Mouse (Mus musculus): Measurements from ENCODE around the gene Aar2. TPM values are rescaled to one million over a fixed set of nuclear protein-coding genes. Genes with fewer than 3 reads are reported as not detected.
A peak's percentile ranks its signal among the peaks of the same experiment; 100 is the strongest.
"Not testable (repeated sequence)": the region's sequence is repeated elsewhere in the genome, so short reads cannot be mapped to it uniquely, and the experiment has no call there.

Aar2 gene
- polyA plus RNA-seq (2015; fragmentation: Nextera tagmentation; extraction: Ambion mirVana): 20.0 and 24.2 TPM in 2 replicates

DNA sequence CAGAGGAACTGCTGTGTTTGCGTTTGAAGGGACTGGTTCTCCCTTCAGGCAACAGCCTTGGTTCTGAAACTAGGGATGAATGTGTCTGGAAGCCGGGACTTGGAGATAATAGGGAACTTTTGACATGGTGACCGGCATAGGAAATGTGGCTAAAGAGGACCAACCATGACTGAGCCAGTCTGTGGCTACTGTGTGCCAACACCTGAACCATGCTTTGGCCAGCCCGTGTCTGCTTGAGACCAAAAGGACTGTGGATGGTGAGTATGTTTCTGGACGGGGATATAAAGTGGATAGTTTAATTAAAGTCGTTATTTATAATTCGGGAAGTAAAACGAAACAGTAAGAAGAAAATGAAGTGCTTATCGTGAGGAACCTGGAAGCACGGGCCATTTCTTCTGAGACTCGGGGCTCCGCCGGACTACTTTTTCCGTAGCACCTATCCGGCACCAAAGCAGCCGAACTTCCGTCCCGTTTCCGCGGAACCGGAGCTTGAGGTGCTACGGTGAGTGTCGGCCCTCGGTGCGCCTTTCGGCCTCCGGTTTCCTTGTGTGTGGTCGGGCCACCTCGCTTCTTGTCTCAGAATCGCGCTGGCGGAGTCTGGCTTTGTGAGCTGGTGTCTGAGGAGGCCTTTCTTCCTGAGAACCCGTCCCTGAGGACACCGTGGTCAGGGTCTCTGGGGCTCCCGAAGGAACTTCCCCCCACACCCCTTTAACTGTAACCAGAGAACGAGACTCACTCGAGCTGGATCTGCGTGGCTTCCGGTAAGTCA, at the start of gene Aar2:
Gene Aar2 (plus strand): TSS at position 462 of the 769 bp plus-strand sequence.
- Histone ChIP-seq H3K4me1 (replicated peaks) (peaks cover 19% of the 10 kb centered on the region), H3K9ac (peak within 1 kb of the TSS; percentile 92), H3K36me3 (peaks cover 12% of the 10 kb centered on the region), H3K27me3 (no peaks in the 10 kb centered on the region), H3K4me3 (peak within 1 kb of the TSS; percentile 90), H3K9me3 (replicated peaks) (no peaks in the 10 kb centered on the region), H3K4me2 (peak within 1 kb of the TSS; percentile 74), H3K27ac (peak within 1 kb of the TSS; percentile 72)
- 5% methylated on average over 39 of the region's 39 CpGs for WGBS
- ATAC-seq (replicated peaks; ENCODE audit: insufficient number of reproducible peaks, insufficient read depth, low FRiP score, low read depth): no peak

DNA sequence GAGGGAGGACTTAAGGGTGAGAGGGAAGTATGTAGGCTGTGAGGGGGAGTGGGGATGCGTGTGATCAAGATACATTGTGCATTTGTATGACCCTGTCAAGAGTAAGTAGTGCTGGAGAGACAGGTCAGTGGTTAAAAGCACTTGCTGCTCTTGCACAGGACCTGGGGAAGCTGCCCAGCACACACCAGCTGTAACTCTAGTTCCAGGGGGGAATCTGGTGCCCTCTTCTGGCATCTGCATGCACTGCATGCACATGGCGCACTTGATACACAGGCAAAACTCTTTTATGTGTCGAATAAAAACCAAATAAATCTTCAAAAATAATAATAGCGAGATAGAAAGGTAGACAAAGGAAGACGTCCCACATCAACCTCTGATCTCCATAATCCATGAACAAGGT, 49.5 kb upstream of the Aar2 start:
- Histone ChIP-seq H3K36me3 (no peaks in the 10 kb centered on the region), H3K9me3 (replicated peaks) (no peaks in the 10 kb centered on the region), H3K4me2 (no peak overlapping the region), H3K4me1 (replicated peaks) (no peaks in the 10 kb centered on the region), H3K27ac (no peak overlapping the region), H3K4me3 (no peak overlapping the region), H3K9ac (no peak overlapping the region), H3K27me3 (no peaks in the 10 kb centered on the region)
- no peak; the same call in 1 of the 2 replicates for ATAC-seq (replicated peaks; ENCODE audit: insufficient number of reproducible peaks, insufficient read depth, low FRiP score, low read depth)
- 54% methylated on average over 5 of the region's 5 CpGs for WGBS

DNA sequence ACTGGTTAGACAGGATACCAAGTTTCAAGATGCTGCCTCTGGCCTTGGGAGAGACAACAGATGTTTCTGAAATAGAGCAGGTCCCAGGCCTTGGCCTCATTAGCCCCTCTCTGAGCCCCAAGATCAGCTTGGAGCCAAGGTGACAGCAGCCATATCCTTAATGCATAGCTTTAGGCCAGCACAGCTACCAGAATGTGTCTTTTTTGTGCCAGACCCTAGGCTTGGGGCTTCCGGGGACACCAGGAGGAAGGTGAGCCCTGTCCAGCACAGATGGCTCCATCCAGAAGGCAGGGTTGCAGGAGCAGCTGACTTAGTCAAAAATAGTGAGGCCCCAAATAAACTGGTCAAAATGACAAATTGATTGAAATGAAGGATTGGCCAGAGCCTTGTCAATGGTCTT, 46.4 kb upstream of the Aar2 start:
- ATAC-seq (replicated peaks; ENCODE audit: insufficient number of reproducible peaks, insufficient read depth, low FRiP score, low read depth): no peak
- WGBS: 83% methylated on average over 1 of the region's 1 CpGs

DNA sequence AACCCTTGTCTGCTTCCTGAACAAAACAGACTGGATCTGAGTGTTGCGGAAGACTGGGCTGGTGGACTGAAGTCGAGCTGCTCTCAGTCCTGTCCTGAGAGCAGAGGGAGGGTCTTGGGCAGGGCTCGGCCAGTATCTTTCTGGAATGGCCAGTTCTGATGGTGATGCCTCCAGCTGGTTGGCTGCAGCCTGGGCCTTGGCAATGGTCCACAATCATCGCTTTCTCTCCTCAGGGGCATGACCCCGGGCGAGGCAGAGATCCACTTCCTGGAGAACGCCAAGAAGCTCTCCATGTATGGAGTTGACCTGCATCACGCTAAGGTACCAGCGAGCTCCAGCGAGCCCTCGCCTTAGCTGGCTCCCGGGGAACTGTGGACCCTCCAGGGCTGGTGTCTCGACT, 41.9 kb upstream of the Aar2 start:
- H3K36me3 ChIP-seq: no peaks in the 10 kb centered on the region
- no peak overlapping the region for H3K9ac ChIP-seq
- H3K4me2 ChIP-seq: no peak overlapping the region
- H3K4me1 ChIP-seq (replicated peaks): no peaks in the 10 kb centered on the region
- no peaks in the 10 kb centered on the region for H3K27me3 ChIP-seq
- no peak for ATAC-seq (replicated peaks; ENCODE audit: insufficient number of reproducible peaks, insufficient read depth, low FRiP score, low read depth)
- 71% methylated on average over 13 of the region's 13 CpGs for WGBS
- H3K4me3 ChIP-seq: no peak overlapping the region
- H3K9me3 ChIP-seq (replicated peaks): no peaks in the 10 kb centered on the region
- H3K27ac ChIP-seq: no peak overlapping the region

More for the DNA sequence above, 46.4 kb upstream of the Aar2 start:
- Histone ChIP-seq H3K4me1 (replicated peaks) (no peaks in the 10 kb centered on the region), H3K27ac (no peak overlapping the region), H3K4me3 (no peak overlapping the region), H3K9ac (no peak overlapping the region), H3K9me3 (replicated peaks) (no peaks in the 10 kb centered on the region), H3K27me3 (no peaks in the 10 kb centered on the region), H3K4me2 (no peak overlapping the region), H3K36me3 (no peaks in the 10 kb centered on the region)

DNA sequence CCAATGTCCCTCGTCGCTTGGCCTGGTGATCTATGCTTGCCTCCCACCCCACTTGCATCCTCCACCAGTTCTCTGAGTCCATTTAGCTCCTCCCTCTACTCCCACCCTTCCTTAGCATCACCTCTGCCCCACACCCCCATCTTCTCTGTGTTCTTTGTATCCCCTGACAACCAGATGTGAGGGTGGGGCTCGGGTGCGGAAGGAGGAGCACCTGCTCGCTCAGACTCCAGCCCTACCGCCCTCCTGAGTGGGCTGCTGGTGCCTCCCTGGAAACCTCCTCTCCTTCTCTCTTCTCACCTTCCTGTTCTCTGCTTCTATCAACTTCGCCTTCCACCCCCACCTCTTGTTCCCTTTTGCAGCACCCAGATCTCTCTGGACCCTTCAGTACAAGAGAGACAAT, 35.4 kb upstream of the Aar2 start:
- no peak overlapping the region for H3K27ac ChIP-seq
- no peaks in the 10 kb centered on the region for H3K36me3 ChIP-seq
- no peaks in the 10 kb centered on the region for H3K9me3 ChIP-seq (replicated peaks)
- no peak overlapping the region for H3K9ac ChIP-seq
- no peak overlapping the region for H3K4me3 ChIP-seq
- H3K4me2 ChIP-seq: no peak overlapping the region
- 83% methylated on average over 7 of the region's 7 CpGs for whole genome bisulfite sequencing
- no peaks in the 10 kb centered on the region for H3K4me1 ChIP-seq (replicated peaks)
- ATAC-seq (replicated peaks; ENCODE audit: insufficient number of reproducible peaks, insufficient read depth, low FRiP score, low read depth): no peak
- no peaks in the 10 kb centered on the region for H3K27me3 ChIP-seq

DNA sequence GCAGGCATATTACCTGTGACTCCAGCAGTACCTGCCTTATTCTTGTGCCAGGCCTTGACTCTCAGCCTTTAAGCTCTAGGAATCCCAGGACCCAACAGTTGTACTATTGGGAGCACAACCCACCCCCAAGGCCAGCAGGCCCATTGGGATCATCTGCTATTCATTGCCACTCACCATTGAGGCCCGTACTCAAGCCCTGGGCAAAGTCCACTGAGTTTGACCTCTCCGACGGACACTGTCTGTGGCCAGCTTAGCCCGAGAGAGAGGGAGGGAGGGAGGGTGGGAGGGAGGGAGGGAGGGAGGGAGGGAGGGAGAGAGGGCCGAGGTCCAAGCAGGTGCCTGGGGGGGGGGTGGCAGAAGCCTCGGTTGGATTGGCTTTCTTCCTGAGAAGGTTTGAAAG, 34.8 kb upstream of the Aar2 start:
- no peaks in the 10 kb centered on the region for H3K9me3 ChIP-seq (replicated peaks)
- no peaks in the 10 kb centered on the region for H3K27me3 ChIP-seq
- no peak overlapping the region for H3K4me3 ChIP-seq
- no peaks in the 10 kb centered on the region for H3K4me1 ChIP-seq (replicated peaks)
- no peak for ATAC-seq (replicated peaks; ENCODE audit: insufficient number of reproducible peaks, insufficient read depth, low FRiP score, low read depth)
- WGBS: 63% methylated on average over 4 of the region's 6 CpGs
- no peak overlapping the region for H3K27ac ChIP-seq
- no peak overlapping the region for H3K4me2 ChIP-seq
- no peaks in the 10 kb centered on the region for H3K36me3 ChIP-seq
- no peak overlapping the region for H3K9ac ChIP-seq

DNA sequence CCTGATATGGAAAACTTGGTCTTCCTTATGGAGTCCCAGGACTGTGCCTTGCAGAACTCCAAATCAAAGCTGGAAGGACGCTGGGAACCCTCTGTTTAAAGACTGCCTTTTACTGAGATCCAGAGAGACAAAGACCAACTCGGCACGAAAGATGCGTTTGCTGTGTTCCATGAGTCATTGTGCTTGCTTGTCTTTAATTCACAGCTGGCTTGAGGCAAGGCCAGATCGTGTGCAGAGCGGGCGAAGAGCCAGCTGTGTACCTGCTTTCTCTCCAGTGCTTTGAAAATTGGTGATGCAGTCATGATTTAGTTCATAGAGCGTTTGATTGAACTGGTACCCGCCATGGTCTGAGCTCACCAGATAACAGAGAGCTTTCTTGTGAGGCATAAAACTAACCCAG, 32.3 kb upstream of the Aar2 start:
- Histone ChIP-seq H3K9ac (no peak overlapping the region), H3K4me3 (no peak overlapping the region), H3K27ac (no peak overlapping the region), H3K9me3 (replicated peaks) (no peaks in the 10 kb centered on the region), H3K4me2 (no peak overlapping the region), H3K4me1 (replicated peaks) (no peaks in the 10 kb centered on the region), H3K27me3 (no peaks in the 10 kb centered on the region), H3K36me3 (no peaks in the 10 kb centered on the region)
- no peak for ATAC-seq (replicated peaks; ENCODE audit: insufficient number of reproducible peaks, insufficient read depth, low FRiP score, low read depth)
- whole genome bisulfite sequencing: 82% methylated on average over 9 of the region's 9 CpGs

DNA sequence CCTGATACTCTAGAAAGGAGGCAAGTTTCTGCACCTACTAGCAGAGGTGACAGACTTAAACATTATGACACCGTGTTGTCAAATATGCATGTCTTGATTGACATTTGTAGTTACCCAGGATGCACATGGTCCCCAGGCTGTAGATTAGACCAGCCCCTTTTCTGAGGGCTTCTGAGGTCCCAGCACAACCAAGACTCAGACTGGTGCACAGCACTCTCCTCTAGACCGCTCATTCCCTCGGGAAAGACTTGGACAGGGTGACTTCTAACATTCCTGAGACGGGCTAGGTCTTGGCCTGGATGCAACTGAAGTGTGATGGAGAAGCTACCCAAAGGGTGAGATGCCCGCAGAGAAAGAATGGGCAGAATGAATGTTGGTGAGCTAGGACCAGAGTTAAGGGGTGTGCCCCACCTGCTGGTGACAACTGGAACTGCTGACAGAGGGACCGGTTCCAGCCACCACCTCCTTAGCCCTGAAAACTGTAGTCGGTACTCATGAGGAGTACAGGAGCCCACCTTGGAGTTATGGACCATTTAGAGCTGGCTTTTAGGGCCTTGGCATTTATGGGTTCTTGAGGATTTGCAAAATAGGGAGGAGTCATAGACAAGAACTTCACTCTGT, 31.7 kb upstream of the Aar2 start:
- no peak; the same call in 1 of the 2 replicates for ATAC-seq (replicated peaks; ENCODE audit: insufficient number of reproducible peaks, insufficient read depth, low FRiP score, low read depth)

DNA sequence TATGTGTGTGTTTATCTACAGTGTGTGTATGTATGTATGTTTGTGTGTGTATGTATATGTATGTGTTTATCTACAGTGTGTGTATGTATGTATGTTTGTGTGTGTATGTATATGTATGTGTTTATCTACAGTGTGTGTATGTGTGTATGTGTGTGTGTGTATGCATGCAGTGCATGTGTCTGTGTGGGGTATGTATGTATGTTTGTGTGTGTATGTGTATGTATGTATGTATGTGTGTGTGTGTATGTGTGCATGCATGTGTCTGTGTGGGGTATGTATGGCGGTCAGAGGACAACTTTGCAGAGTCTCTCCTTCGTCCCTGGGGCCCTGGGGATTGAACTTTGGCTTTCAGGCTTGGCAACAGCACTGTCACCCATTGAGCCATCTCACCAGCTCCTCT, 30.7 kb upstream of the Aar2 start:
- not testable (repeated sequence) for H3K9ac ChIP-seq; ATAC-seq (replicated peaks; ENCODE audit: insufficient number of reproducible peaks, insufficient read depth, low FRiP score, low read depth); H3K4me2 ChIP-seq; H3K9me3 ChIP-seq (replicated peaks); H3K4me1 ChIP-seq (replicated peaks); H3K27ac ChIP-seq; H3K36me3 ChIP-seq; H3K4me3 ChIP-seq; H3K27me3 ChIP-seq
- 72% methylated on average over 2 of the region's 2 CpGs for WGBS

More for the DNA sequence above, 31.7 kb upstream of the Aar2 start:
- WGBS: 18% methylated on average over 7 of the region's 7 CpGs
- H3K9ac ChIP-seq: no peak overlapping the region
- H3K4me1 ChIP-seq (replicated peaks): no peaks in the 10 kb centered on the region
- H3K4me3 ChIP-seq: no peak overlapping the region
- no peaks in the 10 kb centered on the region for H3K36me3 ChIP-seq
- H3K4me2 ChIP-seq: no peak overlapping the region
- H3K27ac ChIP-seq: no peak overlapping the region
- H3K9me3 ChIP-seq (replicated peaks): no peaks in the 10 kb centered on the region
- H3K27me3 ChIP-seq: no peaks in the 10 kb centered on the region

DNA sequence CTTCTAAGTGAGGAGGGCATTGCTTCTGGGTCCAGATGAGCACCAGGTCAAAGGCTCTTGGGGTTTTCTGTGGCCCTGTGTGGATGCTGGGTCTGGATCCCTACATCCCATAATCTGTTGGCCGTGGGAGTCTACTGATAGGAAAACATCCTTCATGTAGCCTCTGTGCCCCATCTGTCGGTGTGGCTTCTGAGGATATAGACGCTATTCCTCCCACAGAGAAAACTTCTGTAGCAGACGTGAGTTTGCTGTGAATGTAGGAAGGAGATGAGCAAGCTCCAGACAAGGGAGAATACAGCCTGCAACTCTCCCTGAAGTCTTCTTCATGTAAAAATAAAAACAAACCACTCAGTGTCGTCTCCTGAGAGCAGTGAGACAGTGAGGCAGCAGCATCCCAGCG, 29.1 kb upstream of the Aar2 start:
- no peak overlapping the region for H3K9ac ChIP-seq
- WGBS: 73% methylated on average over 6 of the region's 6 CpGs

DNA sequence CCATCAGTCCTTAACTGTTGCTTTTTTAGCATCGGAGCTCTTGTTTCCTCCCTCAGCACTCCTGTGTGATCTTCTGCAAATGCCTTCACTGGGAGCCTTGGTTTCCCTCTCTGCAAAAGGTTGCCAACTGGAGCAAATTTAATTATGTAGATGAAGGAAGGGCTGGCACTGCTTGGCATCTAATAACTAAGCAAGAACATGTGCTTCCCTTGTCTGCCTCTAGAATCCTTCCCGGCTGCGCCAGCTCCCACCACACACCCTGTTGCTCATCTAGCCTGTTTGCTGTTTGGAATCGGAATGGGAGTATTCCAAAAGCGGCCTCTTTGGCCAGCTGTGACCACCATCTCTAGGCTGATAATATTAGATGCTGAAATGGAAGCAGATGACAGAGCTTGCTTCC, 27.8 kb upstream of the Aar2 start:
- H3K9ac ChIP-seq: no peak overlapping the region
- no peaks in the 10 kb centered on the region for H3K27me3 ChIP-seq
- no peaks in the 10 kb centered on the region for H3K36me3 ChIP-seq
- no peak for ATAC-seq (replicated peaks; ENCODE audit: insufficient number of reproducible peaks, insufficient read depth, low FRiP score, low read depth)
- no peaks in the 10 kb centered on the region for H3K9me3 ChIP-seq (replicated peaks)
- no peak overlapping the region for H3K4me3 ChIP-seq
- WGBS: 87% methylated on average over 5 of the region's 5 CpGs
- no peak overlapping the region for H3K4me2 ChIP-seq
- no peaks in the 10 kb centered on the region for H3K4me1 ChIP-seq (replicated peaks)
- no peak overlapping the region for H3K27ac ChIP-seq

More for the DNA sequence above, 29.1 kb upstream of the Aar2 start:
- Histone ChIP-seq H3K4me3 (no peak overlapping the region), H3K27me3 (no peaks in the 10 kb centered on the region), H3K9me3 (replicated peaks) (no peaks in the 10 kb centered on the region), H3K4me1 (replicated peaks) (no peaks in the 10 kb centered on the region), H3K36me3 (no peaks in the 10 kb centered on the region), H3K4me2 (no peak overlapping the region), H3K27ac (no peak overlapping the region)
- ATAC-seq (replicated peaks; ENCODE audit: insufficient number of reproducible peaks, insufficient read depth, low FRiP score, low read depth): no peak

DNA sequence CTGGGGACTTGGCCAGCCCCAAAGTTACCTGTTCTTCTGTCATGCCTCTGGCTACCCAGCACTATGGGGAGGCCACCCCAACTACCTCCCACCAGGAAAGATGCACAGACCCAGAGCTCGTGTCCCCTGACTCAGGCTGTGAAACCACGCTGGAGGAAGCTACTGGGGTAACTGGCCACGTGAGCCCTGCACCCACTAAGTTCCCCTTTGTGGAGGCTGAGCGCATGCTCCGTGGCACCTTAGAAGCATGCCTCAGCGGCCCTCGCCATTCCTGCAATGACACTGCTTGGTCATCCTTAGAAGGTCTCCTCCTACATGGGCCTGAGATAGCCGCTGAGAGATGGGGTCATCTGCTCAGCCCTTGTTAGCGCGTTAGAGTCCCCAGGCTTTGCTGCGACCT, 24.4 kb upstream of the Aar2 start:
- Histone ChIP-seq H3K27ac (no peak overlapping the region), H3K4me1 (replicated peaks) (no peaks in the 10 kb centered on the region), H3K27me3 (no peaks in the 10 kb centered on the region), H3K4me2 (no peak overlapping the region), H3K9ac (no peak overlapping the region), H3K4me3 (no peak overlapping the region), H3K9me3 (replicated peaks) (no peaks in the 10 kb centered on the region), H3K36me3 (no peaks in the 10 kb centered on the region)
- WGBS: 80% methylated on average over 11 of the region's 11 CpGs
- 0 out of 2 replicates have a peak, but pooled peaks have one; percentile 4 for ATAC-seq (replicated peaks; ENCODE audit: insufficient number of reproducible peaks, insufficient read depth, low FRiP score, low read depth)
